Mouse (Mus musculus): ENCODE data around the gene Wwox.
A peak's percentile ranks its signal among the peaks of the same experiment; 100 is the strongest.

Gene Wwox

GRCm38 (mm10) chr8:115133711-115134218 is 694.3 kb downstream of the Wwox start:
- no peak for DNase-seq

DNA sequence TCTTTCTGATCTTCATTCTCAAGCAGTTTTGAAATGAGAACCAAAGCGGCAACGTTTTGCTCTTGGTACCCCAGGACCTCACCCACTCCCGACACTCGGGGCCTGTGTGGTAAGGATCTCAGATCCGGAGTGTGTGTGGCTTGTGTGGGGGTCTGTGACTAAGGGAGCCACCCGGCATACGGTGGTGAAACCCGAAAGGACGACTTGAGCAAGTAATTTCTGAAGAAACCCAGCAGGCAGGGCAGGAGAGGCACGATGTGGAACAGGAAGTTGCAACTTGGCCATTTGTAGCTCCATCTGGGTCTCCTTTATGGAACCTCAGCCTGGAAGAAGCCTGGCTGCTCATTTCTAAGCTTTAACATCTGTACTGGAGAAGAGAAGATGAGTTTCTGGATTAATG is 697.4 kb downstream of the Wwox start:
- no peak for DNase-seq

DNA sequence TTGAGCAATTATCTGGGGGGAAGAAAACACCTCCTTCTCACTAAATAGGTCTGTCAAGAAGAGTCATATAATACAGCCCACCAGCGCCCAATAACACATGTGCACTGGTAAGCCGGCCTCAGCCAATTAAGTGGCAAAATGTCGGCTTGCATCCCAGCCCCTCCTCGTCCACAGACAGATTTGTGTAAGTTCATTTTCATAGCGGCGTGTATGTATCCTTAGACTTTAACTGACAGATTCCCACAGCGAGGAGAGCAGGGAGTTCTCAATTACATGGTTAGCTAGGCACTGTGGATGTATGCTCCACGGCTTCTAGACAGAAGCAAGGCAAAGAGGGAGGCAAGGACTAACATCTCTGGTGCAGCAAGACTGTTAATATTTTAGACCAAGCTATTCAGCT is 702.2 kb downstream of the Wwox start:
- no peak for DNase-seq

GRCm38 (mm10) chr8:115143530-115144320 is 704.3 kb downstream of the Wwox start:
- DNase-seq = no peak

DNA sequence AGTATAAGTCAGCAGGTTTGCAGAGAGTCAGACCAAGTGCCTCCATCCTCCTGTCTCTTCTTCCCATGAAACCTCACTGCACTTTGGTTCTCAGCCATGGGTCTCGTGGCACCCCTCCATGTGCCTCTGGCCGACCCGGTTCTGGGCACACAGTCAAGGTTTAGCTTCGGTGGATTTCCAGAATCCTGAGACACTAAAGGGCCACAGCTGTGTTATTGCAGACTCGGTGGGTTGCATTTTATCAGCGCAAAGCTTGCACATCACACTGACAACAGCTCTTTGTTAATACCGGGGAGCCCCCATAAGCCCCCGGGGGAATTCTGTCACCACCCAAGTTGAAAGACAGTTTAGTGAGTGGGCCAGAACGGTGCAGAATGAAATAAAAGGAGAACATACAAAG is 707.6 kb downstream of the Wwox start:
- DNase-seq = no peak

GRCm38 (mm10) chr8:115150446-115151109 is 711.1 kb downstream of the Wwox start:
- no peak for DNase-seq

GRCm38 (mm10) chr8:115151416-115151815 is 712.0 kb downstream of the Wwox start:
- no peak for DNase-seq

GRCm38 (mm10) chr8:115154096-115154495 is 714.6 kb downstream of the Wwox start:
- DNase-seq = peak; percentile 73

DNA sequence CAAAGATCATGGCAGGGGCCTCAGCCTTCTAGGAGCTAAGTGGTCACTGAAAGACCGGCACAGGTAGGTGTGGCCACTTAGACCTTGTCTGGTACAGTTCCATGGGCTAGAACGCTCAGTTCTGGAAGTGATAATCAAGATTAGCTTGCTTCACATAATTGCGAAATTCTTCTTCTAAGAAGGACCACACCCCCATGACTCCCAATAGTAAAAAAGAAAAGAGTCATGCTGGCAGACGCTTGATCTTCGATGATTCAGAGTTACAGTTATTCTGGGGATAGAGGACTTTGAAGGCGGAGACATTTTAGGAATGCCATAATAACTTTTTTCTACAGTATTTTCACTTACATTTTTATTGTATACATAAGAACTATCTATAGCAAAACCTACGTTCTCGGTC is 716.7 kb downstream of the Wwox start:
- DNase-seq = peak; percentile 42

- DNase-seq = no peak
These were observed 718.7 kb downstream of the Wwox start for GRCm38 (mm10) chr8:115157977-115158720.

DNA sequence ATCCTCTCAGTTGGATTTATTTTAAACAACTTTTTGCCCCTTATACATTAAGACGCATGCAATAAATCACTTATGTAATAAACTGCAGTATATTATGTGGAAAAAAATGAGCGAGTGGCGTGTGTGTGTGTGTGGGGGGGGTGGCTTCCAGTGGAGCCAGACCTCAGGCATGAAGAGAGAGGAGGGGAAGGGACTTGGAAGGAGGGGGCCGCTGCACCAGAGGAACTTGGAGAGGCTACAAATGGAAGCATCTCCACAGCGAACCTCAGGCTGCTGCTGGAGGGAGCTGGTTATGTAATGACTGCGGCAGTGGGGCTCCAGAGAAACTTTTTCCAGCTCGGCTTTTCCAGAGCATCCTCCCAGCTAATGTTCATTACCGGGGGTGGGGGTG is 719.3 kb downstream of the Wwox start:
- peak; percentile 67 for DNase-seq

GRCm38 (mm10) chr8:115159208-115159607 is 719.8 kb downstream of the Wwox start:
- DNase-seq = peak; percentile 39

DNA sequence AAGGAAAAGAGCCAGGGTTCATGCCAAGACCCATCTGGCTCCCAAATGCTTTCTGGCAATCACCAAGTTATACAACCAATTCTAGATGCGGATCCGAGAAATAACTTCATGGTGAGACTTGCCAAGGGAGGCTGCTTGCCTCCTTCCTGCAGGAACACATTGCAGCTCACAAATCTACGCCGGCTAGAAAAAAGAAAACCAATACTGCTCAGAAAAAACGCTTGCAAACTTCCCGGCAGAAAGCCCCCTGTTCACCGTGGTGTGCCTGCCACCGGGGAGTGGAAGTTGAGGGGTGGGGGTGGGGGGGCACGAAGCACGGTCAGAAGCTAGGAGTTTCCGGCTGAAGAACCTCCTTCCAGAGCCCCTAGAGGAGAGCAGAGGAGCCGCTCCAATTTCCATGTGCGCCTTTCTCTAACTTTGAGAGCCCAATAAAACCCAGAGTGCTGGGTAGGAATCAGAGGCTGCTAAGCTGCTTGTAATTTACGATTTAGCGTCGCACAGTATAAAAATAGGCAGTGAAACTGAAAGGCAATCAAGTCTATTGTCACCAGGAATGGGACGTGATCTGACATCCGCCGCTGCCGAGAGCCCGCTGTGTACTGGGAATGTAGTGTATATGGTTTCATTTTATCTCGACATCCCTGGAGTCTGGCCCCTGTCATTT is 720.4 kb downstream of the Wwox start:
- peak; percentile 52 for DNase-seq

- no peak for DNase-seq
These were observed 721.0 kb downstream of the Wwox start for GRCm38 (mm10) chr8:115160407-115160806.

DNA sequence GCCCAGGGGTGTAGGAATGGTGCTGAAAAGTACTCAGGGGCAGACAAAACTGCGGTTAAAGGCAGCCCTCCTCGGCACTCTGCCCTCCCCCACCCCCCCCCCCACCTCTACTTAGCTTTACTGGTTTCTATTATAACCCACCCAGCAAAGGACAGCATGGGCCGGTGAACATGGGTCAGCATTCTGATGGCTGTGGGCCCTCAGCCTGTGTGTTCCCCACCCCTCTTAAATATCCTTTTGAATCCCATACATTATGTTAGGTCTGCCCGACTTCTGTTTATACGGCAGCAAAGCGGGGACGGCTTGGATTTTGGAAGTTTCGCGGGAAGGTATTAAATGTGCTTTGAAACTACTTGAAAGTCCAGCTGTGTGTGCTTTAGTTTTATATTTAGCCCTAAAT is 722.1 kb downstream of the Wwox start:
- DNase-seq = no peak

GRCm38 (mm10) chr8:115164872-115165271 is 725.4 kb downstream of the Wwox start:
- no peak for DNase-seq

DNA sequence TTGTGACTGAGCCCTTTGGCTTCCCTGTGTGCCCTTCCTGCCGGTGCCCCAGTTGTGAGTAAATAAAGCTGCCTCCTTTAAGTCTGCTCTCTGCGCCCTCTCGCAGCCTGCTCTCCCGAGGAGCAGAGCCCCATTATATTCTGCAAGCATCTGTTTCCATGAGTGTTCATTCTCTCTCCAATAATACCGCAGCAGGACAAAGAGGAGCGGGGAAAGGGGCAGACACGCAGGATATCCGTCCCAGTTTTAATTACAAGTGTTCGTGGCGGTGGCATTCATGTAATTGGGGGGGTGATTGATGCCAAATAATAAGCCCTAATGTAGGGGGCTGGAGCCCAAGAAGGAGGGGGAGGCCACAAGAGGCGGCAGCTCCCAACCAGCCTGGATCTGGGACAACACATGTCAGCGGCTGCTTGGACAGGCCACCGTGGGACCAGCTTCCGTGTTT is 734.2 kb downstream of the Wwox start:
- no peak for DNase-seq

GRCm38 (mm10) chr8:115185431-115185964 is 746.0 kb downstream of the Wwox start:
- DNase-seq = no peak

GRCm38 (mm10) chr8:115186121-115186811 is 746.8 kb downstream of the Wwox start:
- no peak for DNase-seq

DNA sequence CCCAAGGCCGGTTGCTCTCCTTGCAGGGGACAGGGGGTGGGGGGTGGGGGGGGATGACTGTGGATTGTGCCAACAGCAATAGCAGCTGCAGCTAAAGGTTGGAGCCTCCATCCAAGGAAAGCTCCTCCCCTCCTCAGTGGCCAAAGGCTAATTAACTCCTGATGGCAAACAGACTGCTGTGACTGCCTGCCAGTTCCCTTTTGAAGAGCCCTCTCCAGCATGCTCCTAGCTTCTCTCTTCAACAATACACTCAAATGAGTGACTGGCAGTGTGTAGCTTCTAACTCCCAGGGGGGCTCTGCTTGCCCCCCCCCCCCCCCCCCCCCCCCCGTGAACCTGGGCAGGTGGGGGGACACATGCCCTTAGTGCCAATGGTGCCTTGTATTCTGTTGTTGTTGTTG is 747.4 kb downstream of the Wwox start:
- DNase-seq = no peak

DNA sequence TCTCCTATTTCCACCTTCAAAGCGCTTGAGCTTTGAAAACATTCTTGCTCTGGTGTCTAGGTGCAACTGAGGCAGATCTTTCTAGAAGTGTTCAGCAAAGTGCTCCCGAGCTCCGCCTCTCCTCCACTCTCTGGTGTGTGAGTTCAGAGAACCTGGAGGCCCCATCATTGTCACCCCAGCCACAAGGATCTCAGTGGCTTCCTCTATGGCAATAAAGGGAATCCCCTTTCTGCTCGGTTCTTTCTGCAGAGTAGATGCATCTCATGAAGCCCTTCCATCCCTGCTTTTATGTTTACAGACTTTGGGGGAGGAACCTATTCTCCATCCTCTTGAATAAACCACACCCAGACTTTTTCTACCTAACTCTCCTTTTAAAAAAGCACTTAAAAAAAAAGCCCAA is 749.0 kb downstream of the Wwox start:
- DNase-seq = no peak

DNA sequence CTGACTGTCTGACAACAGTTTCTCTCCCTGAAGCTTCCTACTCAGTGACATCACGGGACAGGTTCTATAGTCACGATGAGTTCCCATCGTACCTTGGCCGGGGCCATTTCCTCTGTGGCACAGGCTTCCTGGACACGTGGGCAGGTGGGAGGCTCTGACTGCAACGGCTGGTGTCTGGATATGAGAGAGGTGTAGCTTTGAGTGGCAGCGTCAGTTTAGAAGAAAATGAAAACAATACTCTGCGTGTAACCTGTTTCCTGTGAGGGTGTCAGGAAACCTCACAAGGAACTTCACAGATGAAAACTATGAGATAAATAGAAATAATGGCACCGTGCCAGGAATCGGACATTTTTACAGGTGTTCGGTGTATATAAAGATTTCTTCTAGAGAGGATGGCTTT is 750.4 kb downstream of the Wwox start:
- no peak for DNase-seq

Data from right cerebral cortex, adult 18-20 months (tissue).